Mouse (Mus musculus) neutrophil, adult 83 days (primary cell): ENCODE measurements around the gene Olfr685. TPM values are rescaled to one million over a fixed set of nuclear protein-coding genes. Genes with fewer than 3 reads are reported as not detected.

Source experiments
- total RNA-seq, 2 experiments: library from RNA; stranded (reverse); gene quantifications; one replicate each; pipeline ENCODE4 v1.2.4; 2023

The Olfr685 gene
- total RNA-seq: not detected

GRCm38 (mm10) chr7:105185912-105186311 lies at the start of gene Olfr685:
TSS of gene Olfr685 (minus strand) at chr7:105186012.

GRCm38 (mm10) chr7:105207385-105207784 lies 21.6 kb upstream of the Olfr685 start, which contains the start of gene Olfr686:
TSS of gene Olfr686 (minus strand) at chr7:105207485.

DNA sequence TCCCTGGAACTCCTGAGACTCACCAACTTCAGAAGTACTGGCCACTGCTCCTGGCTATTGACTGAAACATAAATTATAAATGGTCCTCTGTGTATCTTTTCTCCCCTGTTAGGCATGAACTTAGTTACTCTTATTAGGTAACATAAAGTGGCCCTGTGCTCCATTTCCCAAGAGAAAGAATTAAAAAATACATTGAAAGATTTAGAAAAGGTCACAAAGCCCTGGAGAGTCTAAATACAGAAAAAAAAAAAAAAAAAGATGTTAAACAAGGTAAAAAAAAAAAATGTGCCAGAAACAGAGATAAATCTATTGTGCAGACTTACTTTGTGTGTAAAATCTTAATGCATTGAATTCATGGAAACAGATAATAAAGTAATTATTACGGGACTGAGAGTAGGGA lies 22.3 kb downstream of the Olfr685 start, which contains the start of gene Olfr684:
Gene Olfr684 (minus strand): TSS at position 101 of the 400 bp plus-strand sequence.

DNA sequence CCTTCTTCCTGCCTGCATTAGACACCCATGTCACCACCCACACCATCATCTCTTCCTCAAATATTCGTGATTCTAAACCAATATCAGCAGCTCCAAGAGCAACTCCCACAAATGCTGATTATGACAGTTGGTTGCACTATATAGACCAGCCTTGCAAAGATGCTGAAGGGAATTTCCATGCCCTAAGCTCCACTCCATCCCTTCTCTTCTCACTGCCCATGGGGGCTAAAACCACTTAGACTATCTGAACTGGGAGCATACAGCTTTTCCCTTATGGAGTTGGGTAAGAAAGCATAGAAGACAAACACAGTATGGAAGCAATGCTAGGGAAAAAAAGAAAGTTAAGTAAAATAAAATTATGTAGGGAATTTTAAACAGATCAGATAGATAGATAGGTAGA lies 38.9 kb downstream of the Olfr685 start, which contains the start of gene Olfr683:
Gene Olfr683 (minus strand): TSS at position 101 of the 400 bp plus-strand sequence.

Other genes with a start within 250 kb of the Olfr685 start
- not detected for gene Olfr670, start 223.4 kb downstream of the Olfr685 start, total RNA-seq
- gene Olfr671, start 206.9 kb downstream of the Olfr685 start, total RNA-seq: not detected
- not detected for gene Olfr672, start 184.0 kb downstream of the Olfr685 start, total RNA-seq
- not detected for gene Olfr675, start 157.6 kb downstream of the Olfr685 start, total RNA-seq
- gene Olfr676, start 153.3 kb downstream of the Olfr685 start, total RNA-seq: not detected
- gene Olfr677, start 134.6 kb downstream of the Olfr685 start, total RNA-seq: not detected
- gene Olfr678, start 121.5 kb downstream of the Olfr685 start, total RNA-seq: not detected
- not detected for gene Olfr679, start 104.8 kb downstream of the Olfr685 start, total RNA-seq
- gene Olfr680-ps1, start 93.2 kb downstream of the Olfr685 start, total RNA-seq: not detected
- gene Olfr681, start 69.2 kb downstream of the Olfr685 start, total RNA-seq: not detected
- not detected for gene Olfr683, start 39.0 kb downstream of the Olfr685 start, total RNA-seq
- not detected for gene Olfr684, start 22.4 kb downstream of the Olfr685 start, total RNA-seq
- not detected for gene Olfr686, start 21.5 kb upstream of the Olfr685 start, total RNA-seq
- gene Olfr688, start 102.1 kb upstream of the Olfr685 start, total RNA-seq: not detected
- not detected for gene Olfr689, start 125.2 kb upstream of the Olfr685 start, total RNA-seq
- under 1 TPM in 1 of 2 experiments, not detected in 1; 0.15 TPM for gene Olfr690, start 148.1 kb upstream of the Olfr685 start, total RNA-seq
- under 1 TPM; 0.61 to 0.71 TPM for gene Olfr691, start 156.3 kb upstream of the Olfr685 start, total RNA-seq
- not detected for gene Olfr692, start 182.2 kb upstream of the Olfr685 start, total RNA-seq
- not detected for gene Gm5901, start 189.0 kb upstream of the Olfr685 start, total RNA-seq
- gene Fam160a2, start 214.0 kb upstream of the Olfr685 start, total RNA-seq: 100 to 1,000 TPM; 170 to 172 TPM
- gene Cnga4, start 218.6 kb upstream of the Olfr685 start, total RNA-seq: under 1 TPM; 0.31 to 0.64 TPM
- gene Cckbr, start 239.7 kb upstream of the Olfr685 start, total RNA-seq: not detected